Mouse (Mus musculus) intestine, embryonic 16.5 days (tissue): ENCODE results near the gene Ntrk3. TPM values are rescaled to one million over a fixed set of nuclear protein-coding genes. Genes with fewer than 3 reads are reported as not detected.

Experiments used
- ATAC-seq: fragments of 200-750 bp; cut with Nextera tagmentation; 2 replicates; pipeline ENCODE4 v1.8.0; 2017; ENCODE audit warnings: moderate TSS enrichment, moderate library complexity
- H3K27ac ChIP-seq: fragments of 300-500 bp; sonication (generic); 2 replicates; pipeline ENCODE4 v1.5.1; 2014; ENCODE audit warnings: mild to moderate bottlenecking, low read length
- H3K27me3 ChIP-seq: fragments of 300-500 bp; sonication (generic); replicated peaks from 2 replicates; pipeline ENCODE4 v1.6.1; 2014; ENCODE audit warnings: low read length, control low read depth, mixed read lengths; ENCODE audit not compliant: control insufficient read depth, insufficient read depth
- H3K36me3 ChIP-seq: fragments of 300-500 bp; sonication (generic); 2 replicates; pipeline ENCODE4 v1.6.1; 2014; ENCODE audit warnings: low read length, control low read depth; ENCODE audit not compliant: control insufficient read depth, insufficient read depth
- H3K4me1 ChIP-seq: fragments of 300-500 bp; sonication (generic); 2 replicates; pipeline ENCODE4 v1.6.1; 2014; ENCODE audit warnings: low read length, control low read depth, mixed read lengths; ENCODE audit not compliant: control insufficient read depth, insufficient read depth
- H3K4me2 ChIP-seq: fragments of 300-500 bp; sonication (generic); 2 replicates; pipeline ENCODE4 v1.6.1; 2014; ENCODE audit warnings: low read depth, low read length, control low read depth
- H3K4me3 ChIP-seq: fragments of 300-500 bp; sonication (generic); 2 replicates; pipeline ENCODE4 v1.5.1; 2014; ENCODE audit warnings: mild to moderate bottlenecking, low read length
- H3K9ac ChIP-seq: fragments of 300-500 bp; sonication (generic); 2 replicates; pipeline ENCODE4 v1.6.1; 2014; ENCODE audit warnings: low read depth, low read length
- H3K9me3 ChIP-seq: fragments of 300-500 bp; sonication (generic); 2 replicates; pipeline ENCODE4 v1.6.1; 2016; ENCODE audit warnings: low read length, control low read depth; ENCODE audit not compliant: control insufficient read depth
- WGBS: fragments of 180-500 bp; shearing (Covaris S2); extraction: QIAGEN DNeasy Blood & Tissue Kit; methylation state at CpG from one replicate; pipeline ENCODE4 v1.1.7; 2014; 5-methylcytosine and 5-hydroxymethylcytosine counted together
- polyA plus RNA-seq: library from polyadenylated mRNA; unstranded; fragments of >200 nt; fragmentation: Nextera tagmentation; extraction: Ambion mirVana; gene quantifications from 2 replicates; pipeline ENCODE4 v1.2.1, GENCODE M21; 2015

Ntrk3 gene
- polyA plus RNA-seq, 1 experiment from 2014 or later = 2.1 TPM

GRCm38 (mm10) chr7:78165466-78165865 is 572.3 kb downstream of the Ntrk3 start:
- no peak overlapping the region for H3K4me2 ChIP-seq
- no peak overlapping the region for H3K4me3 ChIP-seq

DNA sequence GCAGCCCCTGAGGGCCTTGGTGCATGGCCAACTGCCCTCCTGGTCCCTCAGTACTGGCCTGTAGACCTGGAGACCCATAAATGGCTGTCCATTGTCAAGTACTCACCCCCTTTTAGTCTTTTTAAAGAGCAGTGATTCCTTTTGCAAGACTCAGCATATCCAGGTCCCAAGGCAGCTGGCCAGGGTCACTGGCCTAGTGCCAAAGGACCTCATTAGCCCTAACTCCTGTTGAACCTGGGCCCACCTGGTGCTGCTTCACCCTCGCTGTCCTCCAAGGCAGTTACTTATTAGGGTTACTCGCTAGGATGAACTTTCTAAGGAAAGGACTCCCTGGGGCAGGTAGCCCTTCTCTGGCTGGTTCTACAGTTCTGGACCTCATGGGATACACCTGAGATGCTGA is 579.9 kb downstream of the Ntrk3 start:
- Histone ChIP-seq H3K27ac (no peak overlapping the region), H3K36me3 (no peaks in the 10 kb centered on the region), H3K9ac (no peak overlapping the region), H3K4me3 (no peak overlapping the region), H3K4me1 (no peaks in the 10 kb centered on the region), H3K9me3 (no peaks in the 10 kb centered on the region), H3K4me2 (no peak overlapping the region), H3K27me3 (no peaks in the 10 kb centered on the region)
- ATAC-seq = no peak
- WGBS = 81% methylated on average over 2 of the region's 2 CpGs

More at GRCm38 (mm10) chr7:78165466-78165865, 572.3 kb downstream of the Ntrk3 start:
- WGBS = 33% methylated on average over 1 of the region's 1 CpGs
- ATAC-seq = no peak
- Histone ChIP-seq H3K36me3 (no peaks in the 10 kb centered on the region), H3K9ac (no peak overlapping the region), H3K4me1 (no peaks in the 10 kb centered on the region), H3K9me3 (no peaks in the 10 kb centered on the region), H3K27ac (no peak overlapping the region), H3K27me3 (no peaks in the 10 kb centered on the region)

DNA sequence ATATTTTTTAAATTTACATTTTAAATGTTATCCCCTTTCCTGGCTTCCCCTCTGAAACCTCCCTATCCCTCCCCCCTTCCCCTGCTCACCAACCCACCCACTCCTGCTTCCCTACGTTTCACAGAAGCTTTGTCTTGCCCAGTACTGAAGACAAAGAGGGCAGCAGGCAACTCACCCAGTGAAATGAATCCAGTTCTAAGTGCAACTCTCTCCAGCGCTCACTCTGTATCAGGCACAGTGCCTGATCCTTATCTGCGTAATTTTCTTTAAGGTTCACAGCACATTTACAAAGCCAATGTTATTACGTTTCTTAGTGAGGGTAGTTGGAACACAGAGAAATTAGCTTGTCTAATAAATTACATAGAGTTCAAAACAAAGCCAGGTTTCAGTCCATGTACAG is 592.6 kb downstream of the Ntrk3 start:
- no peaks in the 10 kb centered on the region for H3K9me3 ChIP-seq
- H3K9ac ChIP-seq = no peak overlapping the region
- H3K36me3 ChIP-seq = no peaks in the 10 kb centered on the region
- ATAC-seq = no peak
- no peak overlapping the region for H3K4me3 ChIP-seq
- no peak overlapping the region for H3K27ac ChIP-seq
- H3K27me3 ChIP-seq = no peaks in the 10 kb centered on the region
- 58% methylated on average over 4 of the region's 4 CpGs for WGBS
- H3K4me2 ChIP-seq = no peak overlapping the region
- no peaks in the 10 kb centered on the region for H3K4me1 ChIP-seq

DNA sequence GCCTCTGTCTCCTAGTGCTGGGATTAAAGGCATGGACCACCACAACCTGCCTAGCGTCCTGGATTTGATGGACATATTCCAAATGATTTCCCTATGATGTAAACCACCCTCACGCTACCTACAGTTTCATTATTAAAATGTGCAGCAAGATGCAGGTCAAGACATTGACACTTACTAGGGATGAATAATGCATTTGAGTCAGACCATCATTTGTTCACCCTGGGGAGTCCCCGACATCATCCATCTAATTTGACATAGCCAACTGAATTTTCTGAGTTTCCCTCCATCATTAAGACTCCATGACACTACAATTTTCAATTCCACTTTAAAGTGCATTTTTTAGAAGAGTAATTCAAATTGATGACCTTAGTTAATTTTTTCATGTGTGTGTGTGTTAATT is 593.0 kb downstream of the Ntrk3 start:
- no peak overlapping the region for H3K4me3 ChIP-seq
- WGBS = 81% methylated on average over 3 of the region's 3 CpGs
- no peak overlapping the region for H3K9ac ChIP-seq
- H3K9me3 ChIP-seq = no peaks in the 10 kb centered on the region
- no peaks in the 10 kb centered on the region for H3K27me3 ChIP-seq
- no peak overlapping the region for H3K27ac ChIP-seq
- no peak for ATAC-seq
- H3K4me2 ChIP-seq = no peak overlapping the region
- H3K4me1 ChIP-seq = no peaks in the 10 kb centered on the region
- no peaks in the 10 kb centered on the region for H3K36me3 ChIP-seq

DNA sequence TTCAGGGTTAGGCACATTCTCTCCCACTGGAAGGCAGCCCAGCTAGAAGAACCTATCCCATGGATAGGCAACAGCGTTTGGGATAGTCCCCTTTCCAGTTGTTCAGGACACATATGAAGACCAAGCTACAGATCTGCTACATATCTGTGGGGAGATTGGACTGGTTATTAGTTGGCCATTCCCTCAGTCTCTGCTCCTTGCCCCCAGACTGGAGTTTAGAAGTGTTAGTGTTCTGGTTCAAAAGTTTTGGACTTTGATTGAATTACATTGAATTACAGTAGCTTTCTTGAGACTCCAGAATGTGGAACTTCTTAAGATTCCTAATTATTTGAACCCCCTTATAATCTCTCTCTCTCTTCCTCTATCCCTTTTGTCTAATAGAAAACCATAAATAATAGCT is 607.8 kb downstream of the Ntrk3 start:
- Histone ChIP-seq H3K4me3 (no peak overlapping the region), H3K9me3 (no peaks in the 10 kb centered on the region), H3K27ac (no peak overlapping the region), H3K9ac (no peak overlapping the region), H3K4me2 (no peak overlapping the region), H3K4me1 (no peaks in the 10 kb centered on the region), H3K27me3 (no peaks in the 10 kb centered on the region), H3K36me3 (no peaks in the 10 kb centered on the region)
- WGBS = 91% methylated on average over 1 of the region's 1 CpGs
- no peak for ATAC-seq

Other genes with a start within 250 kb of the Ntrk3 start
- 57.1 and 66.9 TPM in 2 replicates for gene Mrps11, start 45.1 kb upstream of the Ntrk3 start, polyA plus RNA-seq
- 84.9 and 90.5 TPM in 2 replicates for gene Mrpl46, start 45.5 kb upstream of the Ntrk3 start, polyA plus RNA-seq
- gene Det1, start 109.3 kb upstream of the Ntrk3 start, polyA plus RNA-seq = 11.9 and 15.2 TPM in 2 replicates
- gene Aen, start 157.8 kb upstream of the Ntrk3 start, polyA plus RNA-seq = 29.9 and 33.5 TPM in 2 replicates
- 4.3 and 6.8 TPM in 2 replicates for gene Isg20, start 175.4 kb upstream of the Ntrk3 start, polyA plus RNA-seq